8 mouse cellular contexts compared by ENCODE assay signal in genomic region chr2:173789945-173790804, GRCm38 (mm10). TPM values are rescaled to one million over a fixed set of nuclear protein-coding genes. Genes with fewer than 3 reads are reported as not detected.
DNase-seq lines count a peak whose midpoint lies in the region; ATAC-seq lines count a peak whose summit lies in the region.

No protein-coding gene starts in this region.

- peak; percentile 34 to 42 for DNase-seq in cerebellum, postnatal 14 days
- DNase-seq in cerebellum, adult 11 months = no peak
- DNase-seq in midbrain, embryonic 11.5 days (ENCODE audit: low spot score, missing footprints) = no peak
- no peak for DNase-seq in right cerebral cortex, postnatal 14 days
- no peak for DNase-seq in layer of hippocampus, postnatal 25 days (ENCODE audit: extremely low spot score in 1 of 2, low spot score in 1 of 2)

- 14% methylated on average over 23 of the region's 23 CpGs for WGBS in embryonic facial prominence, embryonic 13.5 days
- 19% methylated on average over 23 of the region's 23 CpGs for whole genome bisulfite sequencing in heart, embryonic 13.5 days
- WGBS in kidney, embryonic 15.5 days = 14% methylated on average over 23 of the region's 23 CpGs
- 18% methylated on average over 23 of the region's 23 CpGs for WGBS in midbrain, embryonic 11.5 days

- no peaks in the 10 kb centered on the region for H3K9me3 ChIP-seq in embryonic facial prominence, embryonic 13.5 days
- no peaks in the 10 kb centered on the region for H3K9me3 ChIP-seq in heart, embryonic 13.5 days
- no peaks in the 10 kb centered on the region for H3K9me3 ChIP-seq in kidney, embryonic 15.5 days (replicated peaks)
- H3K9me3 ChIP-seq in midbrain, embryonic 11.5 days (ENCODE audit: control insufficient read depth, low read length) = no peaks in the 10 kb centered on the region

- H3K9ac ChIP-seq in embryonic facial prominence, embryonic 13.5 days = 0 out of 2 replicates have a peak overlapping the region, but pooled peaks have one; percentile 23
- peak overlapping the region; percentile 58 for H3K9ac ChIP-seq in heart, embryonic 13.5 days
- 0 out of 2 replicates have a peak overlapping the region, but pooled peaks have one; percentile 5 for H3K9ac ChIP-seq in kidney, embryonic 15.5 days
- no peak overlapping the region; the same call in 1 of the 2 replicates for H3K9ac ChIP-seq in midbrain, embryonic 11.5 days (ENCODE audit: low read length)

- H3K36me3 ChIP-seq in embryonic facial prominence, embryonic 13.5 days = no peaks in the 10 kb centered on the region
- 0 out of 2 replicates have a peak, but pooled peaks cover 3% of the 10 kb centered on the region for H3K36me3 ChIP-seq in heart, embryonic 13.5 days
- H3K36me3 ChIP-seq in kidney, embryonic 15.5 days = no peaks in the 10 kb centered on the region
- H3K36me3 ChIP-seq in midbrain, embryonic 11.5 days (ENCODE audit: control insufficient read depth, insufficient read depth, low read length) = no peaks in the 10 kb centered on the region

- H3K4me2 ChIP-seq in embryonic facial prominence, embryonic 13.5 days = peak overlapping the region; percentile 39
- H3K4me2 ChIP-seq in heart, embryonic 13.5 days = peak overlapping the region; percentile 46
- H3K4me2 ChIP-seq in kidney, embryonic 15.5 days = peak overlapping the region; percentile 50
- H3K4me2 ChIP-seq in midbrain, embryonic 11.5 days = peak overlapping the region; percentile 10; the same call in 1 of the 2 replicates

- no peak overlapping the region for H3K4me3 ChIP-seq in embryonic facial prominence, embryonic 13.5 days
- H3K4me3 ChIP-seq in heart, embryonic 13.5 days = 0 out of 2 replicates have a peak overlapping the region, but pooled peaks have one; percentile 2
- H3K4me3 ChIP-seq in kidney, embryonic 15.5 days (replicated peaks) = no peak overlapping the region
- no peak overlapping the region for H3K4me3 ChIP-seq in midbrain, embryonic 11.5 days (ENCODE audit: low read depth, low read length)

- no peaks in the 10 kb centered on the region for H3K27me3 ChIP-seq in embryonic facial prominence, embryonic 13.5 days
- H3K27me3 ChIP-seq in heart, embryonic 13.5 days (replicated peaks) = no peaks in the 10 kb centered on the region
- H3K27me3 ChIP-seq in kidney, embryonic 15.5 days = no peaks in the 10 kb centered on the region
- no peaks in the 10 kb centered on the region for H3K27me3 ChIP-seq in midbrain, embryonic 11.5 days (ENCODE audit: control insufficient read depth, insufficient read depth, low read length)

- no peak for ATAC-seq in embryonic facial prominence, embryonic 13.5 days (ENCODE audit: insufficient number of reproducible peaks, insufficient read depth, low FRiP score, low TSS enrichment, low read depth)
- ATAC-seq in heart, embryonic 13.5 days (ENCODE audit: extremely low read depth, insufficient number of reproducible peaks, low FRiP score, low TSS enrichment) = no peak; the same call in 1 of the 2 replicates
- peak; percentile 67 for ATAC-seq in kidney, embryonic 15.5 days (replicated peaks; ENCODE audit: low FRiP score)
- ATAC-seq in midbrain, embryonic 11.5 days (ENCODE audit: low FRiP score) = peak; percentile 77

- 0 out of 2 replicates have a peak overlapping the region, but pooled peaks have one; percentile 17 for H3K27ac ChIP-seq in embryonic facial prominence, embryonic 13.5 days
- H3K27ac ChIP-seq in heart, embryonic 13.5 days (replicated peaks) = peak overlapping the region; percentile 56; the same call in 1 of the 2 replicates
- peak overlapping the region; percentile 88 for H3K27ac ChIP-seq in kidney, embryonic 15.5 days
- peak overlapping the region; percentile 4; the same call in 1 of the 2 replicates for H3K27ac ChIP-seq in midbrain, embryonic 11.5 days (ENCODE audit: low read depth, low read length)

- peaks cover 36% of the 10 kb centered on the region for H3K4me1 ChIP-seq in embryonic facial prominence, embryonic 13.5 days
- H3K4me1 ChIP-seq in heart, embryonic 13.5 days = peaks cover 32% of the 10 kb centered on the region
- peaks cover 58% of the 10 kb centered on the region for H3K4me1 ChIP-seq in kidney, embryonic 15.5 days
- peaks cover 28% of the 10 kb centered on the region for H3K4me1 ChIP-seq in midbrain, embryonic 11.5 days (ENCODE audit: control insufficient read depth, insufficient read depth, low read length)

RNA-seq across cellular contexts. Expression of gene Vapb, which starts 52.9 kb away (rescaled TPM):
- polyA plus RNA-seq in embryonic facial prominence, embryonic 13.5 days (2015; fragmentation: Nextera tagmentation; extraction: Ambion mirVana) = 9.4 and 13.0 TPM in 2 replicates
- polyA plus RNA-seq in heart, embryonic 13.5 days (2015; fragmentation: Nextera tagmentation; extraction: Ambion mirVana) = 8.2 and 8.6 TPM in 2 replicates
- 14.0 and 17.9 TPM in 2 replicates for polyA plus RNA-seq in kidney, embryonic 15.5 days (2015; fragmentation: Nextera tagmentation; extraction: Ambion mirVana)
- polyA plus RNA-seq in midbrain, embryonic 11.5 days (2014; fragmentation: Nextera tagmentation; extraction: Ambion mirVana) = 13.7 and 13.8 TPM in 2 replicates
- 100 to 1,000 TPM; 103 to 120 TPM for total RNA-seq in layer of hippocampus, postnatal 25 days (2021)

Comparison
In these comparisons a context has a peak if more than half of its experiments do, and no peak if none do; other contexts are left out.
1. DNase-seq: peak in cerebellum, postnatal 14 days (2 of 2); none in cerebellum, adult 11 months (single experiment), midbrain, embryonic 11.5 days (single experiment), right cerebral cortex, postnatal 14 days (single experiment) and layer of hippocampus, postnatal 25 days (0 of 2).
2. ATAC-seq: peak in kidney, embryonic 15.5 days (single experiment) and midbrain, embryonic 11.5 days (single experiment); none in embryonic facial prominence, embryonic 13.5 days (single experiment) and heart, embryonic 13.5 days (single experiment).
3. H3K27ac ChIP-seq: peak in every context shown above with its lines; median percentile 88 in kidney, embryonic 15.5 days; 56 in heart, embryonic 13.5 days; 17 in embryonic facial prominence, embryonic 13.5 days; 4 in midbrain, embryonic 11.5 days.
4. Peak in every context shown above with its lines, with median percentiles within 50 percentile points of each other: H3K4me2 ChIP-seq.